Mouse (Mus musculus) stomach, embryonic 15.5 days (tissue): ENCODE data around the gene Acaca. TPM values are rescaled to one million over a fixed set of nuclear protein-coding genes. Genes with fewer than 3 reads are reported as not detected.
"Not testable (repeated sequence)": the region's sequence is repeated elsewhere in the genome, so short reads cannot be mapped to it uniquely, and the experiment has no call there.

Experiments
- ATAC-seq: fragments of 200-750 bp; cut with Nextera tagmentation; 2 replicates; pipeline ENCODE4 v1.8.0; 2017; ENCODE audit warnings: low read depth, moderate number of reproducible peaks, moderate TSS enrichment; ENCODE audit not compliant: insufficient read depth, low FRiP score
- H3K27ac ChIP-seq: fragments of 300-500 bp; sonication (generic); 2 replicates; pipeline ENCODE4 v1.5.1; 2015; ENCODE audit warnings: mild to moderate bottlenecking, inconsistent platforms
- H3K27me3 ChIP-seq: fragments of 300-500 bp; sonication (generic); replicated peaks from 2 replicates; pipeline ENCODE4 v1.6.1; 2015; ENCODE audit warnings: inconsistent platforms
- H3K36me3 ChIP-seq: fragments of 300-500 bp; sonication (generic); 2 replicates; pipeline ENCODE4 v1.6.1; 2015; ENCODE audit warnings: inconsistent platforms
- H3K4me1 ChIP-seq: fragments of 300-500 bp; sonication (generic); 2 replicates; pipeline ENCODE4 v1.6.1; 2015; ENCODE audit warnings: inconsistent platforms
- H3K4me2 ChIP-seq: fragments of 300-500 bp; sonication (generic); 2 replicates; pipeline ENCODE4 v1.6.1; 2015; ENCODE audit warnings: mild to moderate bottlenecking, inconsistent platforms
- H3K4me3 ChIP-seq: fragments of 300-500 bp; sonication (generic); replicated peaks from 2 replicates; pipeline ENCODE4 v1.5.1; 2015; ENCODE audit warnings: inconsistent platforms
- H3K9ac ChIP-seq: fragments of 300-500 bp; sonication (generic); 2 replicates; pipeline ENCODE4 v1.6.1; 2015; ENCODE audit warnings: inconsistent platforms
- H3K9me3 ChIP-seq: fragments of 300-500 bp; sonication (generic); 2 replicates; pipeline ENCODE4 v1.6.1; 2016; ENCODE audit warnings: inconsistent platforms
- WGBS: fragments of 180-500 bp; shearing (Covaris S2); methylation state at CpG from one replicate; pipeline ENCODE4 v1.1.7; 2015; 5-methylcytosine and 5-hydroxymethylcytosine counted together
- polyA plus RNA-seq: library from polyadenylated mRNA; unstranded; fragments of >200 nt; fragmentation: Nextera tagmentation; extraction: Ambion mirVana; gene quantifications from 2 replicates; pipeline ENCODE4 v1.2.1, GENCODE M21; 2015

The Acaca gene
- polyA plus RNA-seq, 1 experiment from 2014 or later: 14.2 TPM

GRCm38 (mm10) chr11:84376510-84377365, 247.3 kb downstream of the Acaca start:
- H3K9me3 ChIP-seq: no peaks in the 10 kb centered on the region
- no peak overlapping the region for H3K9ac ChIP-seq
- ATAC-seq: no peak
- no peak overlapping the region for H3K27ac ChIP-seq
- H3K4me3 ChIP-seq: no peak overlapping the region
- no peaks in the 10 kb centered on the region for H3K27me3 ChIP-seq
- H3K36me3 ChIP-seq: 0 out of 2 replicates have a peak, but pooled peaks cover 5% of the 10 kb centered on the region
- WGBS: 86% methylated on average over 13 of the region's 13 CpGs
- H3K4me2 ChIP-seq: no peak overlapping the region
- H3K4me1 ChIP-seq: no peaks in the 10 kb centered on the region

DNA sequence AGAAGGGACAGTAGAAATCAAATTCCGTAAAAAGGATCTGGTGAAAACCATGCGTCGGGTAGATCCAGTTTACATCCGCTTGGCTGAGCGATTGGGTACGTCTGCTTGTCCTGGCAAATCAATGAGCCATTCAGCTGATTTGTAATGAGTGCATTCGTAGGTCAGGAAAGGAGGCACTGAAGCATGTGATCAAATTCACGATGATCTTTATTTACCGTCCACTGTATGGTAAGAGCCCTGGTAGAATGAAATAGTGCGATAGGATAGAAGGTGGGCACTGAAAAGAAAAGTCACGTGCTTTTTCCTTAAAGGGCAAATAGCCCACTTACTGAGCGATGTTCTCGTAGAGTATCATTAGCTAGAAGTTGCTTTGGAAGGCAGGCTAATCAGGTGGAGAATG, 253.0 kb downstream of the Acaca start:
- H3K4me1 ChIP-seq: no peaks in the 10 kb centered on the region
- no peaks in the 10 kb centered on the region for H3K9me3 ChIP-seq
- 88% methylated on average over 13 of the region's 13 CpGs for WGBS
- H3K9ac ChIP-seq: no peak overlapping the region
- H3K27me3 ChIP-seq: no peaks in the 10 kb centered on the region
- ATAC-seq: no peak
- no peak overlapping the region for H3K27ac ChIP-seq
- H3K4me2 ChIP-seq: no peak overlapping the region
- H3K4me3 ChIP-seq: no peak overlapping the region
- peaks cover 6% of the 10 kb centered on the region; the same call in 1 of the 2 replicates for H3K36me3 ChIP-seq

- H3K4me1 ChIP-seq: no peaks in the 10 kb centered on the region
- 79% methylated on average over 6 of the region's 6 CpGs for WGBS
- peaks cover 6% of the 10 kb centered on the region; the same call in 1 of the 2 replicates for H3K36me3 ChIP-seq
- ATAC-seq: no peak
- no peaks in the 10 kb centered on the region for H3K9me3 ChIP-seq
- no peak overlapping the region for H3K4me3 ChIP-seq
- no peaks in the 10 kb centered on the region for H3K27me3 ChIP-seq
- H3K4me2 ChIP-seq: no peak overlapping the region
- no peak overlapping the region for H3K9ac ChIP-seq
- no peak overlapping the region for H3K27ac ChIP-seq
These were observed 254.4 kb downstream of the Acaca start for GRCm38 (mm10) chr11:84383891-84384290.

- 75% methylated on average over 6 of the region's 6 CpGs for WGBS
- ATAC-seq: no peak
- H3K36me3 ChIP-seq: peaks cover 13% of the 10 kb centered on the region
- H3K27ac ChIP-seq: no peak overlapping the region; the same call in 1 of the 2 replicates
- H3K4me3 ChIP-seq: no peak overlapping the region
- no peak overlapping the region for H3K9ac ChIP-seq
- no peak overlapping the region for H3K4me2 ChIP-seq
- no peaks in the 10 kb centered on the region for H3K4me1 ChIP-seq
- H3K9me3 ChIP-seq: no peaks in the 10 kb centered on the region
- H3K27me3 ChIP-seq: no peaks in the 10 kb centered on the region
These were observed 259.9 kb downstream of the Acaca start for GRCm38 (mm10) chr11:84389332-84389731.

GRCm38 (mm10) chr11:84391126-84391525, 261.7 kb downstream of the Acaca start:
- H3K4me2 ChIP-seq: no peak overlapping the region
- ATAC-seq: no peak
- H3K4me3 ChIP-seq: no peak overlapping the region
- no peak overlapping the region for H3K9ac ChIP-seq
- H3K27ac ChIP-seq: no peak overlapping the region
- no peaks in the 10 kb centered on the region for H3K9me3 ChIP-seq
- no peaks in the 10 kb centered on the region for H3K4me1 ChIP-seq
- H3K36me3 ChIP-seq: peaks cover 13% of the 10 kb centered on the region
- H3K27me3 ChIP-seq: no peaks in the 10 kb centered on the region
- WGBS: 84% methylated on average over 8 of the region's 8 CpGs

GRCm38 (mm10) chr11:84392066-84392465, 262.6 kb downstream of the Acaca start:
- H3K9ac ChIP-seq, H3K4me3 ChIP-seq, ATAC-seq, H3K9me3 ChIP-seq, H3K27me3 ChIP-seq, H3K4me1 ChIP-seq, H3K27ac ChIP-seq, H3K4me2 ChIP-seq: not testable (repeated sequence)
- H3K36me3 ChIP-seq: peaks cover 13% of the 10 kb centered on the region
- 85% methylated on average over 7 of the region's 7 CpGs for WGBS

GRCm38 (mm10) chr11:84393571-84393970, 264.1 kb downstream of the Acaca start:
- WGBS: 62% methylated on average over 7 of the region's 7 CpGs
- Histone ChIP-seq H3K4me2 (no peak overlapping the region), H3K9me3 (no peaks in the 10 kb centered on the region), H3K36me3 (peaks cover 13% of the 10 kb centered on the region), H3K27me3 (no peaks in the 10 kb centered on the region), H3K27ac (no peak overlapping the region), H3K4me3 (no peak overlapping the region), H3K9ac (no peak overlapping the region), H3K4me1 (no peaks in the 10 kb centered on the region)
- ATAC-seq: no peak

DNA sequence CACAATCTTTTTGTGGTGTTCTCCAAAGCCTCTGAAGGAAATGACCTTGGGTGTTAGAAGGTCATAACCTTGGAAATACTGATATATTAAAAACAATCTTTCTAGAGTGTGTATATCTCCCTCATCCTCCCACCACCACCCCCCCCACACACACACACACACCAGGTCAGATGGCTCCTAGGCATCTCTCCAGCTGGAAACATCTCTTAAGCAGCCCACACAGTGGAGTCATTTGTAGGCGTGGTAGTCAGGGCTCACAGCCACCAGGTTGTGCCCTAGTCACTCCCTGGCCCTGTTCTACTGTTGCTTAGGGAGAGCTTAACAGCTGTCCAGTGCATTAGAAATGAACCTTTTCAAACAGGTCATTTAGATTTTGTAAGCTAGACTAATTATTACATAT, 265.5 kb downstream of the Acaca start:
- H3K4me1 ChIP-seq: no peaks in the 10 kb centered on the region
- peaks cover 13% of the 10 kb centered on the region for H3K36me3 ChIP-seq
- 56% methylated on average over 1 of the region's 1 CpGs for WGBS
- H3K9me3 ChIP-seq: no peaks in the 10 kb centered on the region
- no peak overlapping the region for H3K9ac ChIP-seq
- no peak overlapping the region for H3K4me3 ChIP-seq
- no peak overlapping the region for H3K4me2 ChIP-seq
- no peak overlapping the region for H3K27ac ChIP-seq
- ATAC-seq: no peak
- H3K27me3 ChIP-seq: no peaks in the 10 kb centered on the region

DNA sequence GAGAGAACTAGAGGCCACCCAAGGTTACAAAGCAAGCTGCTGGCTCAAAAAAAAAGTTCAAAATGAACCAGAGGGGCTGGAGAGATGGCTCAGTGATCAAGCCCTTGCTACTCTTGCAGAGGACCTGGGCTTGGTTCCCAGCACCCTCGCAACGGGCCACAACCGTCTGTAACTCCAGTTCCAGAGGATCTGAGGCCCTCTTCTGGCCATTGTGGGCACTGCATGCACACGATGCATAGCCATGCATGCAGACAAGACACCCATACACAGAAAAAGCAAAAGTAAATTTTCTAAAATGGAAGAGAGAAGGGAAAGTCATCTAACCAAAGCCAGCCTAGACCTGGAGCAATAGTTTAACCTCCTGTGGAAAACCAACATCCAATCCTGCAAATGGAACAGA, 277.3 kb downstream of the Acaca start:
- ATAC-seq: no peak
- 96% methylated on average over 4 of the region's 4 CpGs for WGBS
- Histone ChIP-seq H3K36me3 (no peaks in the 10 kb centered on the region), H3K4me2 (no peak overlapping the region), H3K4me3 (no peak overlapping the region), H3K27me3 (no peaks in the 10 kb centered on the region), H3K27ac (no peak overlapping the region), H3K9me3 (no peaks in the 10 kb centered on the region), H3K4me1 (no peaks in the 10 kb centered on the region), H3K9ac (no peak overlapping the region)

- Histone ChIP-seq H3K4me1 (no peaks in the 10 kb centered on the region), H3K4me2 (no peak overlapping the region), H3K27me3 (no peaks in the 10 kb centered on the region), H3K36me3 (no peaks in the 10 kb centered on the region), H3K4me3 (no peak overlapping the region), H3K27ac (no peak overlapping the region), H3K9ac (no peak overlapping the region), H3K9me3 (no peaks in the 10 kb centered on the region)
- WGBS: 57% methylated on average over 4 of the region's 4 CpGs
- no peak for ATAC-seq
These were observed 280.9 kb downstream of the Acaca start for GRCm38 (mm10) chr11:84410383-84410782.

- H3K4me3 ChIP-seq: no peak overlapping the region
- ATAC-seq: no peak
- H3K4me2 ChIP-seq: no peak overlapping the region
- H3K9ac ChIP-seq: no peak overlapping the region
- H3K27ac ChIP-seq: no peak overlapping the region
- H3K9me3 ChIP-seq: no peaks in the 10 kb centered on the region
- 62% methylated on average over 7 of the region's 7 CpGs for WGBS
- H3K27me3 ChIP-seq: no peaks in the 10 kb centered on the region
- no peaks in the 10 kb centered on the region for H3K4me1 ChIP-seq
- no peaks in the 10 kb centered on the region for H3K36me3 ChIP-seq
These were observed 281.6 kb downstream of the Acaca start for GRCm38 (mm10) chr11:84410879-84411641.

- 62% methylated on average over 7 of the region's 7 CpGs for WGBS
- H3K4me1 ChIP-seq: no peaks in the 10 kb centered on the region
- no peak overlapping the region for H3K4me2 ChIP-seq
- no peaks in the 10 kb centered on the region for H3K27me3 ChIP-seq
- ATAC-seq: no peak
- no peak overlapping the region for H3K9ac ChIP-seq
- no peaks in the 10 kb centered on the region for H3K36me3 ChIP-seq
- H3K27ac ChIP-seq: no peak overlapping the region
- H3K4me3 ChIP-seq: no peak overlapping the region
- no peaks in the 10 kb centered on the region for H3K9me3 ChIP-seq
These were observed 282.2 kb downstream of the Acaca start for GRCm38 (mm10) chr11:84411642-84412018.
